ENCODE assay signal across 9 mouse cellular contexts in genomic region chr10:75373655-75374351, GRCm38 (mm10). TPM values are rescaled to one million over a fixed set of nuclear protein-coding genes. Genes with fewer than 3 reads are reported as not detected.
DNase-seq lines count a peak whose midpoint lies in the region; ATAC-seq lines count a peak whose summit lies in the region.
"Not testable (repeated sequence)": the region's sequence is repeated elsewhere in the genome, so short reads cannot be mapped to it uniquely, and the experiment has no call there.
"Had no signal": no experiment of that assay in that cellular context is flagged by ENCODE, and none has a peak within 500 bp of the region (broad histone marks: within the 10 kb centered on the region; RNA-seq: fewer than 3 reads in every experiment).

No protein-coding gene starts in this region.

- ATAC-seq in heart, embryonic 13.5 days (ENCODE audit: extremely low read depth, insufficient number of reproducible peaks, low FRiP score, low TSS enrichment): peak; percentile 63
- 0 out of 2 replicates have a peak, but pooled peaks have one; percentile 49 for ATAC-seq in intestine, embryonic 15.5 days

- H3K9me3 ChIP-seq in heart, embryonic 13.5 days; intestine, embryonic 15.5 days: not testable (repeated sequence)

- peak overlapping the region; percentile 71 for H3K27ac ChIP-seq in heart, embryonic 13.5 days (replicated peaks)
- H3K27ac ChIP-seq in intestine, embryonic 15.5 days: not testable (repeated sequence)

- H3K4me1 ChIP-seq in heart, embryonic 13.5 days: peaks cover 22% of the 10 kb centered on the region
- not testable (repeated sequence) for H3K4me1 ChIP-seq in intestine, embryonic 15.5 days (replicated peaks)

- not testable (repeated sequence) for H3K27me3 ChIP-seq in heart, embryonic 13.5 days (replicated peaks); intestine, embryonic 15.5 days (replicated peaks)

- H3K36me3 ChIP-seq in heart, embryonic 13.5 days; intestine, embryonic 15.5 days: not testable (repeated sequence)

- 31% methylated on average over 13 of the region's 19 CpGs for whole genome bisulfite sequencing in heart, embryonic 13.5 days
- WGBS in intestine, embryonic 15.5 days: 60% methylated on average over 15 of the region's 19 CpGs

- H3K4me3 ChIP-seq in heart, embryonic 13.5 days: peak overlapping the region; percentile 14; the same call in 1 of the 2 replicates
- not testable (repeated sequence) for H3K4me3 ChIP-seq in intestine, embryonic 15.5 days (replicated peaks)

- peak overlapping the region; percentile 47 for H3K4me2 ChIP-seq in heart, embryonic 13.5 days
- H3K4me2 ChIP-seq in intestine, embryonic 15.5 days (replicated peaks): not testable (repeated sequence)

- H3K9ac ChIP-seq in heart, embryonic 13.5 days: 0 out of 2 replicates have a peak overlapping the region, but pooled peaks have one; percentile 40
- not testable (repeated sequence) for H3K9ac ChIP-seq in intestine, embryonic 15.5 days

- DNase-seq in adipocyte (ENCODE audit: low spot score): peak; percentile 65
- DNase-seq in cerebellum, postnatal 10 days: peak; percentile 44 to 47
- peak; percentile 27 for DNase-seq in gastrocnemius, adult 18-20 months (ENCODE audit: low spot score)
- peak; percentile 21 to 31 for DNase-seq in layer of hippocampus, postnatal 10 days (ENCODE audit: low spot score in 2 of 2)
- peak; percentile 14 for DNase-seq in lung, postnatal 36 days
- DNase-seq in right cerebral cortex, postnatal 25 days: peak; percentile 4

RNA-seq across cellular contexts. Expression of gene Upb1, which starts 27.1 kb away (rescaled TPM):
- total RNA-seq in gastrocnemius, adult 18-20 months (2021): under 1 TPM in 1 of 2 experiments, not detected in 1; 0.17 TPM
- polyA plus RNA-seq in heart, embryonic 13.5 days (2015; fragmentation: Nextera tagmentation; extraction: Ambion mirVana): 0.23 and 0.42 TPM in 2 replicates
- 0.88 and 1.9 TPM in 2 replicates for polyA plus RNA-seq in intestine, embryonic 15.5 days (2015; fragmentation: Nextera tagmentation; extraction: Ambion mirVana)
- under 1 TPM; 0.41 to 0.58 TPM for total RNA-seq in layer of hippocampus, postnatal 10 days (2021)
- polyA plus RNA-seq: neural tube, embryonic 11.5 days had no signal

RNA-seq across cellular contexts. Expression of gene Adora2a, which starts 57.1 kb away (rescaled TPM):
- total RNA-seq in gastrocnemius, adult 18-20 months (2021): 1 to 10 TPM in 1 of 2 experiments, under 1 TPM in 1; 0.96 to 1.6 TPM
- polyA plus RNA-seq in heart, embryonic 13.5 days (2015; fragmentation: Nextera tagmentation; extraction: Ambion mirVana): 3.4 and 4.6 TPM in 2 replicates
- 2.5 and 3.2 TPM in 2 replicates for polyA plus RNA-seq in intestine, embryonic 15.5 days (2015; fragmentation: Nextera tagmentation; extraction: Ambion mirVana)
- total RNA-seq in layer of hippocampus, postnatal 10 days (2021): 1 to 10 TPM; 3.2 to 5.0 TPM

Comparison
In these comparisons a context has a peak if more than half of its experiments do, and no peak if none do; other contexts are left out.
1. DNase-seq: peak in every context shown above with its lines; median percentile 65 in adipocyte; 46 in cerebellum, postnatal 10 days; 27 in gastrocnemius, adult 18-20 months; 26 in layer of hippocampus, postnatal 10 days; 14 in lung, postnatal 36 days; 4 in right cerebral cortex, postnatal 25 days.